Mouse (Mus musculus) cerebellum, adult 9-11 months (tissue): ENCODE data around the gene Thbs4.

Experiments used
- DNase-seq: peaks from one replicate; pipeline ENCODE4 v3.0.0; 2022

Thbs4 gene

DNA sequence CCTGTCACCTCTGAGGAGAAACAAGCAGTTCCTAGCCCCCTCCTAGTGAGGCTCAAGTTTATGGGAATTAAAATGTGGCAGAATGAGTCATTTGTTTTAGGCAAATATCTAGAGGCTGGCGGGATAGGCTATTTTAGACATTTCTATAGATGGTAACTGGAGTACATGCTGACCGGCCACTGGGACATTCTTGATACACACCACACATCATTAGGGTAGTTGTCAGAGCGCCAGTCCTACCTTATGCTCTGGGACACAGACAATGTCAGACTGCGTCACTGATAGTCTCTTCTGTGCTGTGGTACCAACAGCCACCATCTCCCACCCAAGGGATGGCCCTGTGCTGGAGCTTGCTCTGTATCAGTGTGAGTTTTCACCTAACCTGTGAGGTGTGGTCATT lies 35.5 kb downstream of the Thbs4 start:
- DNase-seq = no peak

DNA sequence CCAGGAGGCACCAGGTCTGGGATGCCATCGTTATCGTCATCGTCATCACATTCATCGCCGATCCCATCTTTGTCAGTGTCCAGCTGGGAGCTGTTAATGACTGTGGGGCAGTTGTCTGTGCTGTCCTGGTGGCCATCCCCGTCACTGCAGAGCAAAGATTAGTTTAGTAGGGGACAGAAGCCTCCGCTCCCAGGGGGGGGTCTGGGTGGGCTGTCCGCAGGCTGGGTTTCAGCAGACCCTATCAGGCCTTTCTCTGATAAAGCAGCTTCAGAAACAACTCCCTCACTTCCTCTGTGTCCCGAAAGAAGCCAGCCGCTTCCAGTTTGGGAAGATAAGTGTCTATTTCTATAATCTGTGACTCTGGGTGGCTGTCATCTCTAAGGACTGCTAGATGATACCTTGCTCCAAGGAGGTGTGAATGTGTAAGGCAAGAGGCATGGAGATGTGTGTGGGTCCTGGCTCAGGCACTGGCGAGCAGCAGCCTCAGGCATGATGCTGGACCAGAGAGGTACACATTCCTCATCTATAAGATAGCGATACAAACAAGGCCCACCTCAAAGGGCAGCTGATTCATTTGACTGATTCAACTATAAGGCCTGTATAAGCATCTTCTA lies 36.5 kb downstream of the Thbs4 start:
- no peak for DNase-seq

GRCm38 (mm10) chr13:92755036-92755435 lies 39.6 kb downstream of the Thbs4 start:
- no peak for DNase-seq

DNA sequence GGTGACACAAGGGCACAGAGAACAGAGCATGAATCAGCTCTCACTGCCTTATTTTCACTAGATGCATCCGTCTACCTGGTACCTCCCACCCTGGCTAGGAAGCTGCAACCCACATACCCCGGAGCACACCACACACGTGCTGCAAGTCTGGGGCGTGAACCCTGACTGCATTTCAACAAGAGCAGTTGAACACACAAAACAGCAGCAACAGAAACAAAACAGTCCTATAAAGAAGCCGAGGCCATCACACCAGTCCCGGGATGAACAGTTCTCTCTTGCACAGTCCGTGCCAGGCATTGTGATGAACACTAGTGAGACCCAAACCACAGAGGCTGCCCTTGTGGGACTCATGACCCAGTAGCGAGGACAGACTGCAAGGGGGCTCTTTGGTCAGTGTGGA lies 40.9 kb downstream of the Thbs4 start:
- no peak for DNase-seq

GRCm38 (mm10) chr13:92751726-92752565 lies 42.7 kb downstream of the Thbs4 start:
- peak; percentile 88 for DNase-seq

GRCm38 (mm10) chr13:92750976-92751518 lies 43.6 kb downstream of the Thbs4 start:
- DNase-seq = peak; percentile 72

DNA sequence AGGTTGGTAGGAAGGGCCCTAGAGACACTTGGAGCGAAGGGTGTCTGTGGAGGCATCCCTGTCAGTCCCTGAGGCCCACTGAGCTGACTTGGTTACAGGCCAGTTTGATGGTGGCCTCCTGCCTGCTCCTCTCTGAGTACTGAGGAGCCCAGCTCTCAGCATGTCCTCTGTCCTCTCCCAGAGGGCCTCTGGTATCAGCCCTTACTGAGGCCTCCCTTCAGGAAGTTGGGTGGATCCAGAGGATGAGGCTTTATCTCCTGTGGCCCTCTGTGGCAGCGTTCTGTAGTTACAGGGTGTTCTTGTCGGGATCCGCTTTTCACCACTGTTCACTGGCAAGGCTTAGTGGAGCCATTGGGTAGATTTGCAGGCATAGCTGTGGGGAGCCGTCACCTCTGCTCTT lies 51.3 kb downstream of the Thbs4 start:
- no peak for DNase-seq

DNA sequence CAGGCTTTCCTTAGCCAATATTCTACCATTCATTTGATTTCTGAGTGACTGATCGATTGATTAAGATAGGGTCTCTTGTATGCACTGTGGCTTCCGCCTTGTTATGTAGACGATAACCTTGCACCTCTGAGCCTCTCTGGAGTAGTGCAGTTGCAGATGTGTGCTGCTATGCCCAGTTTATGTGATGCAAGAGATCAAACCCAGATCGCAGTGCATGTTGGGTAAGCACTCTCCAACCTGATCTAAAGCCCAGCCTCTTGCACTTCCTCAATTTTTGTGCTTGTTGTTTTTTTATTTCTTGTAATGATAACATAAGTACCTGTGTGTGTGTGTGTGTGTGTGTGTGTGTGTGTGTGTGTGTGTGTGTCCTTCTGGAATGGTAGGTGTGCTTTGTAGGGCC lies 51.7 kb downstream of the Thbs4 start:
- DNase-seq = no peak

DNA sequence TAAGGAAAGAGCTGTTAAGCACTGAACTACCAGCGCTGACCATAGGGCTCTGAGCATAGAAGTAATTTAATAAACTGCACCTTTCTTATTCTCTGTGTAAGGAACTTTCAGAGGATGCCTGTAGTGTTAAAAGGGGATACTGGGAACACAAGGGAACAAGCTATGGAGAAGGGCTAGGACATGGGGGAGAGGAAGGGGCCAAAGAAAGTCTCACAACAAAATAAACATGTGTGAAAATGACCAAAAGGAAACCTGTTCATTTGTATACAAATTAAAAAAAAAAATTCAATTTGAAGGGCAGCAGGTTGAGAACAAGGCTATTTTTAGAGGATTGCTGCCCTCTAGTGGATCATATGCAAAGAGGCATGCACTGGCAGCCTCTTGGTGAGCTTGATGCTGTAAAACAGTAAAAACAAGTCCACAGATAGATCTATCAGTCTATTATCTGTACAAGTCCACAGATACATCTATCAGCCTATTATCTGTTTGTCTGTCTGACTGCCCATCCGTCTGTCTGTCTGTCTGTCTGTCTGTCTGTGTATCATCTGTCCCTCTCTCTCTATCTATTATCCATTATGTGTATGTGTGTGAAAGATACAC lies 53.8 kb downstream of the Thbs4 start:
- DNase-seq = peak; percentile 46

DNA sequence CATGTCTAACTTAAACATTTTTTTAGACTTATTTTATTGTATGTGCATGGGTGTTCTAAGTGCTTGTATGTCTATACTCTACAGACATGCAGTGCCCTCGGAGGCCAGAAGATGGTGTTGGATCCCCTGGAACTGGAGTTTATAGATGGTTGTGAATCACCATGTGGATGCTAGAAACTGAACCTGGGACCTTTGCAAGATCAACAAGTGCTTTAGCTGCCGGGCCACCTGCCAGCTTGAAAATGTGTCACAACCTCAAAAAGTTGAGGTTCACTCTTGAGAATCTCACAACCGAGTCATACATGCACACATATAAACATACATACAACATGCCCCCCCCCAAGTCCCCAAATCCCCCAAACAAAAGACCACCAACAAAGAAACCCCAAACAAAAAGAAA lies 54.8 kb downstream of the Thbs4 start:
- DNase-seq = no peak

DNA sequence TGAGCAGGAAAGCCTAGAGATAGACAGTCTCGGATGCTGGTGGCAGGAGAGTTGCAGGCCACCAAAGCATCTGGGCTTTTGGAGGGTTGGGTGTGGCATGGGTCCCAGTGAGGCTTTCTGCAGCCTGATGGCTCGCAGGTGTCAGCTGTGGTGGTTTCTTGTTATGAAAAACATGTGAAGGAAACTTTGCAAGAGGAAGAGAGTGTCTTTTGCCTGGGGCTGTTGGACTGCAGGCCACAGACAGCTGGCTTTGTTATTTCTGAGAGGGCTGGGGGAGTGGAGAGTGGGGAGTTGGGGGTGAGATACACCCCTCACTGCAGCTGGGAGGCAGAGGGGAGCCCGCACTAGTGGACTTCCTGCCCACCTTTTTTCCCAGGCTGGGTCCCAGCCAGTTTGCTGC lies 55.8 kb downstream of the Thbs4 start:
- no peak for DNase-seq

DNA sequence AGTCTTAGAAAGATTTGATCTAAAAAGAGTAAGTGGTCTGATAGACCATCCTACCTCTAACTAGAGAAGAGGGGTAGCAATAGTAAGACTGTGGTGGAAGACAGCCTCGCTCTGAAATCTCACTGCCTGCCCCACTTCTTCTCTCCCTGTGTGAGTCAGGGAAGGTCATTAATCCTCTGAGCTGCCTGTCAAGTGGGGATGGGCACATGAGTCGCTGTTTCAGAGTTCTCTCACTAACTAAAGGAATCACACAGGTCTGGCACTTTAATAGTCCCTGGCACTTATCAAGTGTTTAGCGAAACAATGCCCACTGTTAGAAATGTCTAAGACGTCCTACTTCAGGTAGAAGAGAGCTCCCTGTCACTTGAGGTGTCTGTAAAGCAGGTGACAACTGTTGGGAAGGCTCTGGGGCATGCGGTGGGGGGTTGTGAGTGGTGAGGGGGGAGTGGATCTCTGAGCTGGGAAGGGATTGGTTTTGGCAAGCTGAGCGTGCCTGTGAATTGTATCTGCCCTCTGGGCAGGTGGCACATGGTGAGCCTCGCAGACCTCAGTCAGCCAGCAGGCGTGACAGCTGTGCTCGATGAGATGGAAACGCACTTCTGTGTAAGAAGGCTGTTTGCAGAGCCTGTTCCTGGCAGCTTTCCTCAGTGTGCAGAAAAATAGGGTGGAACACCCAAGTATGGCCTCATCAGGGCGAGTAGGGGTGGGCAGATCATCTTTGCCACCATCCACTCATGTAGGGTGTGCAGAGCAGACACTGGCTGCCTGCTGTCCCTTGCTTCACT lies 57.9 kb downstream of the Thbs4 start:
- DNase-seq = peak; percentile 50

- no peak for DNase-seq
Measured at GRCm38 (mm10) chr13:92735693-92736092, 58.9 kb downstream of the Thbs4 start.

- DNase-seq = peak; percentile 62
Measured at GRCm38 (mm10) chr13:92733741-92734140, 60.9 kb downstream of the Thbs4 start.

GRCm38 (mm10) chr13:92733252-92733651 lies 61.4 kb downstream of the Thbs4 start:
- peak; percentile 62 for DNase-seq

- no peak for DNase-seq
Measured at GRCm38 (mm10) chr13:92732836-92733235, 61.8 kb downstream of the Thbs4 start.

DNA sequence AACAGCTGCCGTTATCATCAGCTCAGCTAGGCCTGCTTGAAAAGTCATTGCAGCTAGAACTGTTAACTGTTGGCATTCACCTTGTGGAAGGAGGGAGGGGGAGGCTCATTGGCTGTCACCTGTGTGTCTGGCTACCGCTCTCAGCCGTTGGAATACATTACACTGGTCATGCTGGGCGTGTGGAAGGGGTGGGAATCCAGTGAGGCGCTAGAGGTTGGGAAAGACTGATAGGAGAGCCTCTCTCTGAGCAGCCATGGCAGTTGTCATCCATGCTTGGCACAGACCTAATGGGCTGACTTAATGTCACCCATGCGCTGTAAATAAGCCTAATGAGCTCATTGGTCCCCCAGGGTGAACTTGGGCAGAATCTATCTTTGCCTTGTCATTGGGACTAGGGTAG lies 62.8 kb downstream of the Thbs4 start:
- DNase-seq = no peak

DNA sequence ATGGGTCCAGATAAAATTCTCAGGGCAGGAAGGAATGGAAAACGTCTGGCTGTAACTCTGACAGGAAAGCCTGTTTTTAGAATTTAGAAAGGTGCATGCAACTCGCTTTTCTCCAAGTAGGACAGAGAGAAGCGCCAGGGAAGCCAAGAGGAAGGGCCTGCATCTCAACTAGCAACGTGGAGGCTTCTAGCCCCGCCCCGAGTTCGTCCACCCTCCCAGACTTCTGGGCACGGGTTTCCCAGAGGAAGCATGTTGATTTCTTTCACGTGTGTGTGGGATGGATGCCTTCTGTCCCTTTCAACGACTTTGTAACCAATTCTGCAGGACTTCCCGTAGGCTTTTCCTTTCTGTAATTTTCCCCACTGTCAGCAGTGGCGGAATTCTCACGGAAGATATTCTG lies 64.8 kb downstream of the Thbs4 start:
- no peak for DNase-seq

GRCm38 (mm10) chr13:92722389-92722788 lies 72.2 kb downstream of the Thbs4 start:
- no peak for DNase-seq

DNA sequence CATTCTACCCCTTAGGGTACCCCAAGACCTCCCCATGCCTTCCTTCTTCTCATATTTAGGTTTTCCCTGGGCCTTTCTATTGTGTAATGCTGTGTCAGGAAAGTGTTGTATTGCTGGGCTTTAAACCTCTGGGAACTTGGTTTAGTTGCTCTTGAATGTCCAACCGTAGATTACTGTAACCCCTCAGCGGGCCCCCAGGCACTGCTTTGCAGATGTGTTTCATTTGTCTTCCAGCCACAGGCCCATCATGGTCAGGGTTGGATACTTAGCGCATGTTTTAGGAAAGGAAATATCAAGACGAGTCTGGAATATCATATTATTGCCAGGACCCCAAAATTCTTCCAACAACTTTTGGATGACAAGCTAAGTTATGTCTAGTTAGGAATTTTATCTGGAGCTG lies 73.6 kb downstream of the Thbs4 start:
- DNase-seq = no peak

- DNase-seq = no peak
Measured at GRCm38 (mm10) chr13:92717851-92718665, 76.6 kb downstream of the Thbs4 start.

GRCm38 (mm10) chr13:92712619-92713018 lies 82.0 kb downstream of the Thbs4 start:
- no peak for DNase-seq
